Mouse (Mus musculus) small intestine, adult 2 months (tissue): ENCODE measurements around the gene Mindy4. TPM values are rescaled to one million over a fixed set of nuclear protein-coding genes. Genes with fewer than 3 reads are reported as not detected.

Source experiments
- H3K27ac ChIP-seq: fragments of 200-500 bp; 2 replicates; pipeline ENCODE4 v1.5.1; 2012; ENCODE audit warnings: low read depth, low read length, control low read depth, inconsistent platforms; ENCODE audit not compliant: insufficient read depth
- H3K27me3 ChIP-seq: fragments of 200-500 bp; 2 replicates; pipeline ENCODE4 v1.6.1; 2012; ENCODE audit warnings: mild to moderate bottlenecking, moderate library complexity, low read length, inconsistent platforms; ENCODE audit not compliant: control insufficient read depth, insufficient read depth
- H3K36me3 ChIP-seq: fragments of 200-500 bp; 2 replicates; pipeline ENCODE4 v1.6.1; 2012; ENCODE audit warnings: mild to moderate bottlenecking, low read length, control low read depth, inconsistent platforms; ENCODE audit not compliant: control insufficient read depth, insufficient read depth
- H3K4me1 ChIP-seq: fragments of 200-500 bp; 2 replicates; pipeline ENCODE4 v1.6.1; 2012; ENCODE audit warnings: low read length, inconsistent platforms, mixed read lengths; ENCODE audit not compliant: control insufficient read depth, insufficient read depth, insufficient read length
- H3K4me3 ChIP-seq: fragments of 200-500 bp; 2 replicates; pipeline ENCODE4 v1.5.1; 2012; ENCODE audit warnings: low read depth, mild to moderate bottlenecking, control low read depth, inconsistent platforms, low read length, moderate library complexity
- CTCF ChIP-seq: fragments of 200-500 bp; IDR thresholded peaks from 2 replicates; pipeline ENCODE4 v1.5.1; 2012; ENCODE audit warnings: low read depth, mild to moderate bottlenecking, control low read depth, inconsistent platforms, low read length, moderate library complexity, mixed read lengths; ENCODE audit not compliant: insufficient replicate concordance, insufficient read length; ENCODE audit errors: extremely low read depth
- POLR2A ChIP-seq: fragments of 200-500 bp; IDR thresholded peaks from 2 replicates; pipeline ENCODE4 v1.6.1; 2012; ENCODE audit warnings: low read depth, mild to moderate bottlenecking, control low read depth, inconsistent platforms, low read length, moderate library complexity
- WGBS: fragments of 180-500 bp; shearing (Covaris S2); methylation state at CpG from one replicate; pipeline ENCODE4 v1.1.7; 2018; 5-methylcytosine and 5-hydroxymethylcytosine counted together
- polyA plus RNA-seq: library from polyadenylated mRNA; depleted of rRNA; stranded (reverse); fragments of >200 nt; gene quantifications from 2 replicates; pipeline ENCODE4 v1.2.3, GENCODE M21; 2012

Gene Mindy4
- polyA plus RNA-seq, 1 experiment = 0.98 TPM

DNA sequence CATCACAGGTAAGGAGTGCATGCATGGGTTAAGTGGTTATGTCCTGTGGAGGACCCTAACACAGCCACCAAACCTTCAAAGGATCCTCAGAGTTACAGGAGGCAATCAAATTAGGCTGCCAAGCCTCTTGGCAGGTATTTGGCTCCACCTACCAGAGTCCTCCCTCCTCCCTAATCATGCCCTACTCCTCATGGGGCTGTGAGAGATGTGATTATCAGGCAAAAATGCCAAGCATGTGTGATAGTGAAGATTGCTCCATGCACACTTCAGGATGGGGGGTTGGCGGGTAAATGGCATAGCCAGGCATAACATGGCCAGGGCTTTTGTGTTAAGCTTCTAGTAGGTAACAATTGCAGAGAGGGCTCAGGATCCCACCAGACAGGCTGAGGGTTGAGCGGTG, 119.8 kb downstream of the Mindy4 start:
- WGBS = 53% methylated on average over 2 of the region's 2 CpGs
- no peaks in the 10 kb centered on the region for H3K27me3 ChIP-seq
- TF ChIP-seq POLR2A = no peak
- TF ChIP-seq CTCF = no peak
- H3K4me1 ChIP-seq = peaks cover 42% of the 10 kb centered on the region
- H3K4me3 ChIP-seq = no peak overlapping the region
- no peaks in the 10 kb centered on the region for H3K36me3 ChIP-seq
- H3K27ac ChIP-seq = peak overlapping the region; percentile 95

DNA sequence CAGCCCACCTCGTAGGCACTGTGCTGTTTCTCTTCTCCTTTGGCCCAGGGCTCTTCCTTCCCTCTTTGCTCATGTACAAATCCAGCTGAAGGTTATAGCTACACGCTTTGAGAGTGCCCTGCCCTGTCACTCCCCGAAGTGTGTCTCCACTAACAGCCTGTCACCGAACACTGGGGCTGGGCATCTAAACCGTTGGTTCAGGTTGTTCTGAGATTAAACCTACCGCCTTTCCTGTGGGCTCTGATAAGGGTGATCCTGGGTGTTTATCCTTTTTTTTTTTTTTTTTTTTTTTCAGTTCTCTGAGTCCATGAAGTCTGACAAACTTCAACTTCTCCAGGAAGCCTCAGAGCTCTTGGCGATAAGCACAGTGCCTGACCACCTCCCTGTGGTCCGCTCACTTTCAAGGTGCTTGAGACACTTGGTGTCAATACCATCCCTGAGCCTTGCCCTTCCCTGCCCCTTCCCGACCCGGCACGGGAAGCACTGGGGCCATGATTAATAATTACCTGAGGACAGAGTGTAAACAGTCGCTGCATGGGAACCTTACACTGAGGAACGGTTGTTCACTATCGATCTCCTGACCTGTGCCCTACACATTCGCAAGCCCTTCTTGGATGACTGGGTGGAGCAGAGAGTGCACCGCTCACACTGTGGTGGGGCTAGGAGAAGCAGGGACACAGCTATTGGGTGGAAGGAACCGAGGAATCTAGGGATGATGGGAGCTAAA, 120.9 kb downstream of the Mindy4 start:
- no peak for TF ChIP-seq POLR2A
- no peak for TF ChIP-seq CTCF
- peak overlapping the region; percentile 32 for H3K4me3 ChIP-seq
- peak overlapping the region; percentile 95 for H3K27ac ChIP-seq
- no peaks in the 10 kb centered on the region for H3K36me3 ChIP-seq
- H3K4me1 ChIP-seq = peaks cover 50% of the 10 kb centered on the region
- H3K27me3 ChIP-seq = no peaks in the 10 kb centered on the region
- 21% methylated on average over 17 of the region's 17 CpGs for WGBS

DNA sequence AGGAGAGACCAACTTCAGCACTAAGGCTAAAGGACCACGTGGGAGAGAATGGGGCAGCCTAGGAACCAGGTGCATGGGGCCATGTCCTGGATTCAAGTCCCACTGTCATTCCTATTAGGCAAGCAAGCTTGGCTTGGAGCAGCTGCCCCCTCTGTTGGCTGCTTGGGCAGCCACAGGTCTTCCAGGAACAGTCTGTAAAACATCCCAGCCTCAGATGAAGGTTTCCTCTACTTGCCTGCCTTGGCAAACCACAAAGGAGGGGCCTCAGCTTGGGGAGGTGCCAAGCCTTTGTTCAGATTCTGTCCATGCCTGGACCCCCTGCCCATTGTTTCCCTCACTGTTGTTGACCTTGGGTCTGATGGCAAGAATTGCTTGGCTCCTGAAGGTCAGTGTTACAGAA, 121.6 kb downstream of the Mindy4 start:
- no peak overlapping the region for H3K4me3 ChIP-seq
- H3K36me3 ChIP-seq = no peaks in the 10 kb centered on the region
- H3K27me3 ChIP-seq = no peaks in the 10 kb centered on the region
- WGBS = 17% methylated on average over 1 of the region's 1 CpGs
- H3K27ac ChIP-seq = peak overlapping the region; percentile 92
- peak; percentile 39; the same call in 1 of the 2 replicates for TF ChIP-seq CTCF
- no peak for TF ChIP-seq POLR2A
- peaks cover 45% of the 10 kb centered on the region for H3K4me1 ChIP-seq

DNA sequence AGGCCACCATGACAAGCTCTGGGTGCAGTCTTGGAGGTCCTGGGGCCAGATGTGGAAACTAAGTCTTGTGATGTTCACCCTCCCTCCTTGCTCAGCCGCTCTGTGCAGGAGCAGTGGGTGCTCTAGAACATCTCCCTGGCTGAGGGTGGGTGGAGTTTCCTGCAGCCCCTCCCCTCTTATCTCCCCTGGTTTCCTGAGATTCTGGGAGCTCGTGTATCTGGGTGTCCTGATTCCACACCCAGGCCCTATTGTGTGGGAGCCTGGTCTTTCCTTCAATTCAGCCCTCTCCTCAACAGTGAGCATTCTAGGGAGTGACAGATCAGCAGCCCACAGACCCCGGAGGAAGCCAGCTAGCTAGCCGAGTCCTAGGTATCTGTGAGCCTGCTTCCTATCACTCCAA, 123.1 kb downstream of the Mindy4 start:
- TF ChIP-seq CTCF = no peak
- TF ChIP-seq POLR2A = no peak
- no peak overlapping the region for H3K27ac ChIP-seq
- no peaks in the 10 kb centered on the region for H3K36me3 ChIP-seq
- H3K4me1 ChIP-seq = peaks cover 45% of the 10 kb centered on the region
- WGBS = 52% methylated on average over 4 of the region's 4 CpGs
- H3K4me3 ChIP-seq = no peak overlapping the region
- H3K27me3 ChIP-seq = no peaks in the 10 kb centered on the region

DNA sequence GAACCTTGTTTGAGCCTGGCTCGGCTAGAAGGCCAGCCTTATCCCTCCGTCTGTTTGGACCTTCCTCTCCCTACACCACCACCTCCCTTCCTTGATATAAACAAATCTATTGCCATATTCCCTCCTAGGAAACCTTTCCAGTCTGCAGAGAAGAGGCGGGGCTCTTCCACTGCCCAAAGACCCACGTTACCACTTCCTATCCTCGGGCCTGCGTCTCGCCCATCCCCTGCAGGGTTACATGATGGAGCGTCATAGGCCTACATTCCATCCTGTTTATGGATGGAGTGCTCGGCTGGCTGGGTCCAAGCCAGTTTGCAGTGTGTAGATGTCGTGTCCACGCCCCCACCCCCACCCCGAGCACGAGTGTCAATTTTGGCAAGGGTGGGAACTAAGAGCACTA, 124.1 kb downstream of the Mindy4 start:
- H3K4me3 ChIP-seq = no peak overlapping the region
- no peak for TF ChIP-seq POLR2A
- TF ChIP-seq CTCF = no peak
- H3K27me3 ChIP-seq = no peaks in the 10 kb centered on the region
- H3K4me1 ChIP-seq = peaks cover 45% of the 10 kb centered on the region
- WGBS = 39% methylated on average over 13 of the region's 13 CpGs
- no peaks in the 10 kb centered on the region for H3K36me3 ChIP-seq
- H3K27ac ChIP-seq = no peak overlapping the region

DNA sequence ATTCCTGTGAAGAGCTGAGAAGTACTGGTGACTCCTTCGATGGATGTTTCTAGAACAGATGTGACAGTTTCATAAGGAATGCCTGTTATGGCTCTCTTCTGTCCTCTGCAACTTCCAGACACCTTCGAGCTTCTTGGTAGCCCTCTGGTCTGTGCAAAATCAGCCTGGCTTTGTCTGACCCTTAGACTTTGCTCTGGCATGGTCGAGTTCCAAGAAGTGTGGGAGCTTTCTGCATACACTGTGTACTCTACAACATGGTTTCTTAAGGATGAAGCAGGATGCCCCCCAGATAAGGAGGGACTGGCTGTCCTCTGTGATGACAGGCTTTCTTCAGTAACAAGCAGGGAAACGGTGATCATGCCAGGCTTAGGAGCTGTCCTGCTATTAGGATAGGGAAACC, 125.0 kb downstream of the Mindy4 start:
- 0 out of 2 replicates have a peak overlapping the region, but pooled peaks have one; percentile 7 for H3K27ac ChIP-seq
- H3K36me3 ChIP-seq = no peaks in the 10 kb centered on the region
- no peaks in the 10 kb centered on the region for H3K27me3 ChIP-seq
- no peak overlapping the region for H3K4me3 ChIP-seq
- whole genome bisulfite sequencing = 33% methylated on average over 4 of the region's 4 CpGs
- TF ChIP-seq CTCF (no peak), POLR2A (no peak)
- H3K4me1 ChIP-seq = peaks cover 44% of the 10 kb centered on the region

DNA sequence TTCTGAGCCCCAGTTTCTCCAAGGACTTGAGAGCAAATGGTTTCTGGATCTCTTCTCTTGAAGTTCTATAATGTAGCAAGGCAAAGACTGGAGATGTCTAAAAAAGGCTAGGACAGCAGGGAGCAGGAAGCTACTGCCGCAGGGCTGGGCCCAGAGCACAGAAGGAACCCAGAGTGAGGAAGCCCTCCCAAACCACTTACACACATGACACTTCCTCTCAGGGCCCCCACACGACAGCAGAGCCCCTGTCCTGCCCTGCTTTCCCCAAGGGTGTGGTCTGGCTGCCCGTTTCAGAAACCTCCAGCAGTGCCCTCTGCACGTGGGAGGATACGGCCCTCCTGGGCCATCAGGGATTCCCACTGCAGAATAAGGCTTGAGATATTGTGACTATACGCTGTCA, 128.1 kb downstream of the Mindy4 start:
- Histone ChIP-seq H3K4me1 (peaks cover 35% of the 10 kb centered on the region), H3K36me3 (no peaks in the 10 kb centered on the region), H3K27ac (no peak overlapping the region), H3K27me3 (no peaks in the 10 kb centered on the region), H3K4me3 (no peak overlapping the region)
- TF ChIP-seq CTCF (no peak), POLR2A (no peak)
- 59% methylated on average over 6 of the region's 6 CpGs for WGBS
